Mouse (Mus musculus): ENCODE data around the gene Alpl. TPM values are rescaled to one million over a fixed set of nuclear protein-coding genes. Genes with fewer than 3 reads are reported as not detected.

The Alpl gene
- total and polyA plus RNA-seq, 3 experiments = 62.9 to 164 (median 115) TPM

GRCm38 (mm10) chr4:137780986-137781385 lies 15.2 kb downstream of the Alpl start:
- Histone ChIP-seq H3K9me3 (replicated peaks; ENCODE audit: low read length) (no peaks in the 10 kb centered on the region), H3K4me1 (ENCODE audit: control insufficient read depth in 1 of 2, insufficient read depth in 2 of 2) (peaks cover 19 to 88% of the 10 kb centered on the region in 2 experiments), H3K27me3 (replicated peaks) (no peaks in the 10 kb centered on the region), H3K79me2 (replicated peaks; ENCODE audit: control insufficient read depth, extremely low read depth, insufficient read depth, poor library complexity, severe bottlenecking) (peaks cover 23% of the 10 kb centered on the region), H3K4me2 (ENCODE audit: insufficient read depth, low read depth, poor library complexity, severe bottlenecking) (no peak overlapping the region), H3K36me3 (replicated peaks in 1 of 2; ENCODE audit: control insufficient read depth in 1 of 2, insufficient read depth in 1 of 2, low read length in 1 of 2) (peaks cover 21 to 79% of the 10 kb centered on the region in 2 experiments), H3K4me3 (replicated peaks in 1 of 3; ENCODE audit: low read depth in 2 of 3, low read length in 2 of 3, poor library complexity in 1 of 3) (no peak overlapping the region), H3K27ac (ENCODE audit: insufficient read depth, low read depth) (no peak overlapping the region), H3K9ac (ENCODE audit: insufficient read depth, low read depth) (no peak overlapping the region)
- dilution Hi-C loops (cut with MboI; ENCODE audit: extremely low pct_ligation_motif_present, extremely low pct_unique_long_range_greater_than_20kb, low sequenced_read_pairs) = no loop called here
- in situ Hi-C loops (cut with MboI; ENCODE audit: low pct_ligation_motif_present, low pct_unique_long_range_greater_than_20kb, low sequenced_read_pairs) = no loop called here
- no peak for DNase-seq (ENCODE audit: extremely low read depth)
- TF ChIP-seq NRF1 (IDR thresholded peaks at IDR 0.05; ENCODE audit: low read depth, low read length) (no peak), MXI1 (IDR thresholded peaks at IDR 0.05; ENCODE audit: low read depth, low read length) (no peak), TBP (conservative IDR thresholded peaks at IDR 0.05; ENCODE audit: low read depth, low read length) (no peak), E2F4 (IDR thresholded peaks at IDR 0.05; ENCODE audit: insufficient replicate concordance, low read depth, low read length) (no peak)

- H3K9me3 ChIP-seq (replicated peaks; ENCODE audit: low read length) = no peaks in the 10 kb centered on the region
- H3K79me2 ChIP-seq (replicated peaks; ENCODE audit: control insufficient read depth, extremely low read depth, insufficient read depth, poor library complexity, severe bottlenecking) = peaks cover 19% of the 10 kb centered on the region
- no peak for DNase-seq (ENCODE audit: extremely low read depth)
- H3K27ac ChIP-seq (ENCODE audit: insufficient read depth, low read depth) = no peak overlapping the region
- no peak overlapping the region for H3K4me2 ChIP-seq (ENCODE audit: insufficient read depth, low read depth, poor library complexity, severe bottlenecking)
- in situ Hi-C loops (cut with MboI; ENCODE audit: low pct_ligation_motif_present, low pct_unique_long_range_greater_than_20kb, low sequenced_read_pairs) (no loop called here), dilution Hi-C loops (cut with MboI; ENCODE audit: extremely low pct_ligation_motif_present, extremely low pct_unique_long_range_greater_than_20kb, low sequenced_read_pairs) (no loop called here)
- no peaks in the 10 kb centered on the region for H3K27me3 ChIP-seq (replicated peaks)
- H3K4me1 ChIP-seq (ENCODE audit: control insufficient read depth in 1 of 2, insufficient read depth in 2 of 2) = peaks cover 13 to 83% of the 10 kb centered on the region in 2 experiments
- H3K9ac ChIP-seq (ENCODE audit: insufficient read depth, low read depth) = no peak overlapping the region
- peak; percentile 29; the same call in 1 of the 2 replicates for TF ChIP-seq MAFK (IDR thresholded peaks at IDR 0.05; ENCODE audit: insufficient replicate concordance, low read length)
- TF ChIP-seq POLR2AphosphoS2 (IDR thresholded peaks at IDR 0.05; ENCODE audit: low read depth, low read length) = no peak
- no peak for TF ChIP-seq SMC3 (IDR thresholded peaks at IDR 0.05; ENCODE audit: low read depth, low read length)
- no peak for TF ChIP-seq CTCF (conservative IDR thresholded peaks at IDR 0.05 in 1 of 2, IDR thresholded peaks at IDR 0.05 in 1 of 2; ENCODE audit: low read depth in 2 of 2, low read length in 2 of 2)
- no peak for TF ChIP-seq CHD1 (IDR thresholded peaks at IDR 0.05; ENCODE audit: low read depth, low read length)
- TF ChIP-seq E2F4 (IDR thresholded peaks at IDR 0.05; ENCODE audit: insufficient replicate concordance, low read depth, low read length) = no peak
- no peak for TF ChIP-seq RCOR1 (conservative IDR thresholded peaks at IDR 0.05; ENCODE audit: low read depth, low read length)
- no peak for TF ChIP-seq JUND (conservative IDR thresholded peaks at IDR 0.05; ENCODE audit: low read depth, low read length)
- peaks cover 15 to 65% of the 10 kb centered on the region in 2 experiments for H3K36me3 ChIP-seq (replicated peaks in 1 of 2; ENCODE audit: control insufficient read depth in 1 of 2, insufficient read depth in 1 of 2, low read length in 1 of 2)
- no peak overlapping the region for H3K4me3 ChIP-seq (replicated peaks in 1 of 3; ENCODE audit: low read depth in 2 of 3, low read length in 2 of 3, poor library complexity in 1 of 3)
These were observed 17.6 kb downstream of the Alpl start for GRCm38 (mm10) chr4:137778397-137779184.

GRCm38 (mm10) chr4:137777866-137778265 lies 18.3 kb downstream of the Alpl start:
- peaks cover 24% of the 10 kb centered on the region for H3K79me2 ChIP-seq (replicated peaks; ENCODE audit: control insufficient read depth, extremely low read depth, insufficient read depth, poor library complexity, severe bottlenecking)
- no peaks in the 10 kb centered on the region for H3K9me3 ChIP-seq (replicated peaks; ENCODE audit: low read length)
- no peak overlapping the region for H3K9ac ChIP-seq (ENCODE audit: insufficient read depth, low read depth)
- in situ Hi-C loops (cut with MboI; ENCODE audit: low pct_ligation_motif_present, low pct_unique_long_range_greater_than_20kb, low sequenced_read_pairs) = no loop called here
- peaks cover 16 to 84% of the 10 kb centered on the region in 2 experiments for H3K4me1 ChIP-seq (ENCODE audit: control insufficient read depth in 1 of 2, insufficient read depth in 2 of 2)
- H3K27ac ChIP-seq (ENCODE audit: insufficient read depth, low read depth) = no peak overlapping the region
- dilution Hi-C loops (cut with MboI; ENCODE audit: extremely low pct_ligation_motif_present, extremely low pct_unique_long_range_greater_than_20kb, low sequenced_read_pairs) = no loop called here
- no peak for DNase-seq (ENCODE audit: extremely low read depth)
- no peak overlapping the region for H3K4me2 ChIP-seq (ENCODE audit: insufficient read depth, low read depth, poor library complexity, severe bottlenecking)
- peaks cover 12 to 65% of the 10 kb centered on the region in 2 experiments for H3K36me3 ChIP-seq (replicated peaks in 1 of 2; ENCODE audit: control insufficient read depth in 1 of 2, insufficient read depth in 1 of 2, low read length in 1 of 2)
- H3K4me3 ChIP-seq (replicated peaks in 1 of 3; ENCODE audit: low read depth in 2 of 3, low read length in 2 of 3, poor library complexity in 1 of 3) = no peak overlapping the region
- TF ChIP-seq MYC (IDR thresholded peaks at IDR 0.05; ENCODE audit: low read depth, low read length) (no peak), MAX (IDR thresholded peaks at IDR 0.05; ENCODE audit: low read length) (no peak), TBP (conservative IDR thresholded peaks at IDR 0.05; ENCODE audit: low read depth, low read length) (no peak), KAT2A (IDR thresholded peaks at IDR 0.05; ENCODE audit: insufficient replicate concordance, low read length) (no peak), EP300 (IDR thresholded peaks at IDR 0.05; ENCODE audit: low read length) (no peak), MAFK (IDR thresholded peaks at IDR 0.05; ENCODE audit: insufficient replicate concordance, low read length) (no peak)
- H3K27me3 ChIP-seq (replicated peaks) = no peaks in the 10 kb centered on the region

All from CH12.LX (cell line).